Mouse (Mus musculus): ENCODE results near the gene Nup107.

Gene Nup107

DNA sequence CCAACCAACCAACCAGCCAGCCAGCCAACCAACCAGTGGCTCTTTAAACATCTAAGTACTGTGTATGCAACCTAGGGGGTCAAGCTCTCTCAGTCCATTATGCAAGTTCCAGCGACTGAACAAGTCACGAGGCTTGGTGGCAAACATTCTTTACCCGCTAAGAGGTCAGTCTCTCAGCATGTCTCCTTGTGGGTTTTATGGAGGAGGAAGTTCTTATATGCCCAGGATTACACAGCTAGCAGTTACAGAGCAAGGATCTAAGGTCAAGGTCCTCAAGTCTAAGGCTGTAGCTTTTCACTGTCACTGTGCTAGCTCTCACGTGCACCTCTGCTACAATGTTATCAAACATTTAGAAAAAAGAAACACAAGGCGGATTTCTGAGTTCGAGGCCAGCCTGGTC lies 27.9 kb downstream of the Nup107 start:
- DNase-seq (ENCODE audit: low spot score), result peak; percentile 98

DNA sequence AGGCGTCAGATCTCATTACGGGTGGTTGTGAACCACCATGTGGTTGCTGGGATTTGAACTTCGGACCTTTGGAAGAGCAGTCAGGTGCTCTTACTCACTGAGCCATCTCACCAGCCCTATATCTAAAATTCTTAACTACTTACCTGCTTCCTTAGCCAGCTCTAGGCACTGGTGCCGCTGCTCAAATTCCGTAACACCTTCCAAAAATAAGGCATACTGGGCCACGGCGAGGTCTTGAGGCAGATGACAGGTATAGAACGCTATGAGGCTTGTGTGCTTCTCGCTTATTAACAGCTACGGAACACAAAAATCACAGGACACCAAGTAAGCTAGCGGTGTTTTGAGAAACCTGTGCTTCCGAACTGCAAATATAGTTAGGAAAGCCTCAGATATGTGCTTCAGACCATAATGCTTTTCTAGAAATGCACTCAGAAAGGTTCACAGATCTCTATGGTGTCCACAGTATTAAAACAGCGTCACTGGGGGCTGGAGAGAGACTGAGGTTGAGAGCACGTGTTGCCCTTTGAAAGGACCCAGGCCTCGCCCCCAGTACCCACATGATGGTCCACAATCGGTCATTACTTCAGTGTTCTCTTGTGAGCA lies 28.8 kb downstream of the Nup107 start:
- peak; percentile 97 for DNase-seq (ENCODE audit: low spot score)

DNA sequence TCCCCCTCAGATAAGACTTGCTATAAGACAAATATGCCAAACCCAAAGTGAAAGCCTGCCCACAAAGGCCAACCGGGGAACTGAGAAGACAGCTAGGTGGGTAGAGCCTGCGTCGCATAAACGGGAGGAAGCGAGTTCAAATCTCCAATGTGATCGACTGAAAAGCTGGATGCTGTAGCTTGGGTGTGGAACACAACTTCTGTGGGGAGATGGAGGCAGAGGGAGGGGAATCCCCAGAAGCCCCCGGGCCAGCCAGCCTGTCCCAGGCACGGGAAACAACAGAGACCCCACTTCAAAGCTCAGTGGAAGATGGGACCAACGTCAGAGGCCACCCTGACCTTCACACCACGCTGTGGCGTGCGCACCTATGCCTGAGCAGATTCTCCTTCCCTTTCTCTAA lies 29.5 kb downstream of the Nup107 start:
- DNase-seq (ENCODE audit: low spot score), result peak; percentile 95

DNA sequence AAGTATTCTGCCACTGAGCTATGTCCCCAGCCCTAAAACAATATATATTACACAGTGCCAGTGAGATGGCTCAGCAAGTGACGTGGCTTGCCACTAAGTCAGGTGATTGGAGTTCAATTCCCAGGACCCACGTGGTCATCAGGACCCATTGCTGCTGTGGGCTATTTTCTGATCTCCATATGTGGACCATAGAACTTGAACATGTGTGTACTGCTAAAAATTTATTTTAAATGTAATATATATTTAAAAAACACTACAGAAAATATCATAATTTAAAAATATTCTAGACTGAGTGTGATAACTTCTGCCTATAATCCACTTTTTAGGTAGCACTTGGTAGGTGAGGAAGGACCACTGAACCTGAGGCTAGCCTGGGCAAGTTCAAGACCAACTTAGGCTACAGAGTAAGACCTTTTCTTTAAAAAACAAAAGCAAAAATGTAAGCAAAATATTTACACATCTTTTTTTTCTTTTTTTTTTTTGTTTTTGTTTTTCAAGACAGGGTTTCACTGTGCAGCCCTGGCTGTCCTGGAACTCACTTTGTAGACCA lies 30.1 kb downstream of the Nup107 start:
- peak; percentile 93 for DNase-seq (ENCODE audit: low spot score)

DNA sequence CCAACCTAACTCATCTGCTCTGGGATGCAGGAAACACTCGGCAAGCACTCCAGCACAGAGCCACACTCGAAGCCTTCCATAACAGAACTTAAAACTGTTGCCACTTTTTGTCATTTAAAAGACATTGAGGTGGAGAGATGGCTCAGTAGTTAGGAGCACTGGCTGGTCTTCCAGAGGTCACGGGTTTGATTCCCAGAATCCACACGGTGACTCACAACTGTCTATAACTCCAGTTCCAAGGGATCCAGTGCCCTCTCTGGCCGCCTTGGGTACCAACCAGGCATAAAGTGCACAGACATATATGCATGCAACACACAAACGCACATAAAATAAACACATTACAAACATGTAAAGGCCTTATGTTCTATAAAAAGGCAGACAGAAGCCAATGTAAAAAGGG lies 31.0 kb downstream of the Nup107 start:
- peak; percentile 97 for DNase-seq (ENCODE audit: low spot score)

DNA sequence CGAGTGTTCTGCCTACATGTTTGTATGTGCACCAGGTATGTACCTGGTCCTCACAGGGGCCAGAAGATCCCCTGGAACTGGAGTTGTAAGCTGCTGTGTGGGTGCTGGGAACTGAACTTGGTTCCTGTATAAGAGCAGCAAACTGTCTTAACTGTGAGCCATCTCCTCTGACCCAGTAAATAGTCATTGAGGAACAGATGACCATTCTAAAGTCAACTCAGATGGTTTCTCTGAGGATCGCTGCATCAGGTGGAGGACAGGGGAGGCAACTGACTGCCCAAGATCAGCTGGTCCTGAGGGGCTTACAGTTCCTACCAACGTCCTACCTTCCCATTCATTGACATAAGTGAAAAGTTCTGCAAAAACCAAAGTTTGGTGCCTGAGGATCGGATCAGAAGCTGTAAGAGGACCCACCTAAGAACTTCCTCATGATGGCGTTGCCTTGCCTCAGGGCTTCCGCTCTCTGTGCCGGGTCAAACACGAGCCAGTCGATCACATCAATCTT lies 31.6 kb downstream of the Nup107 start:
- DNase-seq (ENCODE audit: low spot score), result no peak

DNA sequence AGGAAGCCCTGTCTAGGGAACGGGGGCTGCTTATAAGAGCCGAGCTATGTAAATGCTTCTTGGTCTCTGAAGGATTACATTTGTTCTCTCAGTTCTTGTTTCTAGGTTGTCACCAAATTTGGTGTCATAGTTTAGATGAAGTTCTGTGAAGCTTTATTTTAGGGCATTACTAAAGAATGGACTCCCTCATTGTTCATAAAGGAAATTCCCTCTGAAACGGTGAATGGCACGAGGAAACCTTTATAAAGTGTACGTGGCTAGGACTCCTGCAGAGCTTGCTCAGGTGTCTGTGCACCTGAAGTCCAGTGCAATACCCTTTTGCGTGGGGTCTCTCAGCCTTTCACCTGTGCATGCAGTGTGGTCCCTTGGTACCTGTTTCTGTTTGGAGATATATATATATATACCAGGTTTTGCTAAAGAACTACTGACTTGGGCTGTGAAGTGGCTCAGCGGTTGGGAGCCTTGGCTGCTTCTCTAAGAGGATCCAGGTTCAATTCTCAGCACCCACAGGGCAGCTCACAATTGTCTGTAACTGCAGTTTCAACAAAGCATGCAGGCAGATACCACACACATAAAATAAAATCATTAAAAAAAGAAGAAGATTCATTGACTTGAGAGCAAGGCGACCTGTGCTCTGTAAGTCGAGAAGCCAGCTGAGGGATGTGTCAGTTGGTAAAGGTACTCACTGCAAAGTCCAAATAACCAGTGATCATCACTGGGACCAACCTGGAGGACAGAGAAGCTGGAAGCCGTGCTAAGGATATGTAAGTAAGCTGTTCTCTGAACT lies 32.5 kb downstream of the Nup107 start:
- peak; percentile 95 for DNase-seq (ENCODE audit: low spot score)

DNA sequence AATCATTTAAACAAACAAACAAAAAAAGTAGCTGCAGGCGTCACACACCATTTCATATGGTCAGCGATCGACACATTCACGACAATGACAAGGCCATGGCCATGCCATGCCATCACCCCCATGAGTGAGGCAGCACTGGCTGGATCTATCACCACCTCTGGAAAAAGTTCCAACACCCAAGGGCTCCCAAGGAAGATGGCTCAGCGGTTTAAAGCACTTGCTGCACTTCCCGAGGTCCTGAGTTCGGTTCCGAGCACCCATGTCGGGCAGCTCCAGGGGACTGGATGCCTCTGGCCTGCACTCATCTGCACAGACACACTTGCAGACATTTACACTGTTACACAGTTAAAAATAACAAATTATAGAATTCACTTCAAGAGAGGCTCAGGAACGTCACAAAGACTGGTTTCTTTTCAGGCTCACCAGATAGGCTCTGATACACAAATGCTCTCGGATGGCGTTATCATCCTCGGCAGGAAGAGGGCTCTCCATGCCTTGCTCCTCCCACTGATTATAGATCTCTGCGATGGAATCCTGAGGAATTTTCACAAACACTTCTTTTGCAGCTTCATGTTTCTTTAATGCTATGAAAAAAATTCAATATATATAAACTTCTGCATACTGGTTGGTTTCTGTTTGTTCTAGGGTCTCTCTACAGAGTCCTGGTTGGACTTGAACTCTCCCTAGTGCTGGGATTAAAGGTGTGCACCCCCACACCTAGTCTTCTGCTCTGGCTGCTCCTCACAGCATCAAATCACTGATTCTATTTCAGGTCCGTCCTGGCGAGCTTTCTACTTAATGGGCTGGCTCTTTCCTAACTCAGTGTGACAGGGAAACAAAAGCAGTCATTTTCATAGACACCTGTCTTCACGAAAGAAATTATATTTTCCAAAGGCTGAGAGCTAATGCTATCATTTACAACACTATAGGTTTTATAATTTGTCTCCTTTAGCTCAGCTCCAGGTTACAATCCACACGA lies 33.5 kb downstream of the Nup107 start:
- DNase-seq (ENCODE audit: low spot score), result peak; percentile 95

DNA sequence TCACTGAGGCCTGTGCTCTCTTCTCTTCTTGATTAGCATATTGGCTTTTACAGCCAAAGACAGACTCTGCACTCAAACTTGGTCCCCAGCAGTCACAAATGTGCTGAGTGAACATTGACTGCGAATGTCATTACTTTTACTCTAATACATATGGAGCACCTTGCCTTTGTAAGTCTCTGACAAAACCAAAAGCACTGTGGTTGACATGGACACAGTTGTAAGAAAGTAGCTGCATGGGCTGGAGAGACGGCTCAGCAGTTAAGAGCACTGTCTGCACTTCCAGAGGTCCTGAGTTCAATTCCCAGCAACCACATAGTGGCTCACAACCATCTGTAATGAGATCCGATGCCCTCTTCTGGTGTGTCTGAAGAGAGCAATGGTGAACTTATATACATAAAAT lies 34.2 kb downstream of the Nup107 start:
- DNase-seq (ENCODE audit: low spot score), result peak; percentile 95

DNA sequence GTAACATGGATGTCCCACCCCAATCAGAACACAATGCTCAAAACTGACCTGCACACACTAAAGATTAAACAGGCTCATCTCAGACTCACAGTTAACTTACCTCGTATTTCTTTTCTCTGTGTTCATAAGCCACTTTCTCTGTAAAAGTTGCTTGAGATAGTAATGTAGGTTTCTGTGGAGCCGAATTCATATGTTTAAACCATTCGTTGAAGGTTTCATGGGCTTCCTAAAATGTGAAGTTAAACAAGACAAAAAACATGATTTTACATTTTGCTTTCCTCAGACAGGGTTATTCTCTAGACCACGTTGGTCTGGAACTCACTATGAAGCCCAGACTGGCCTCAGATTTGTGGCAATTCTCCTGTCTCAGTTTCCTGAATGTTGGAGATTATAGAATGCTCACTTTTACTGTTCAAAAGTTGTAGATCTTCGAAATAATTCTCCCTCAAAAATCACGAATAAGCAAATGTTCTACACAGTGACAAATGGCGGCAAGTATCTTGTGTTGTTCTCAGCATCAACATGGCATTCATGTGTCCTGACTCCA lies 34.6 kb downstream of the Nup107 start:
- DNase-seq (ENCODE audit: low spot score), result peak; percentile 95

DNA sequence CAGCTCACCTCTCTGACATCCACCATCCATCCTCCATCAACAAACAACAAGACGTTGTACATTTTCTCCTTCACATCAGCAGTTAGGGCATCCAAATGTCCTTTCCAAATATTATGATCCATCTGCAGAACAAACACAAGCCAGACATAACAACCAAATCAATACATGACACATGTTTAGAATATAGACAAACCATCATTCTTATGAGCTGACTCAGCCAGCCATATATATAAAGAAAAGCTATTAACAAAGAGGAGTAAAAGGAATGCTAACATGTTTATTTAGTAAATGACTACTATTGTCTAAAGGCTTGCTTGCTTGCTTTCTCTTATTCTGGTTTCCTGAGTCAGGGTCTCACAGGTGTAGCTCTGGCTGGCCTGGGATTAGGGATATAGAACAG lies 35.2 kb downstream of the Nup107 start:
- peak; percentile 96 for DNase-seq (ENCODE audit: low spot score)

DNA sequence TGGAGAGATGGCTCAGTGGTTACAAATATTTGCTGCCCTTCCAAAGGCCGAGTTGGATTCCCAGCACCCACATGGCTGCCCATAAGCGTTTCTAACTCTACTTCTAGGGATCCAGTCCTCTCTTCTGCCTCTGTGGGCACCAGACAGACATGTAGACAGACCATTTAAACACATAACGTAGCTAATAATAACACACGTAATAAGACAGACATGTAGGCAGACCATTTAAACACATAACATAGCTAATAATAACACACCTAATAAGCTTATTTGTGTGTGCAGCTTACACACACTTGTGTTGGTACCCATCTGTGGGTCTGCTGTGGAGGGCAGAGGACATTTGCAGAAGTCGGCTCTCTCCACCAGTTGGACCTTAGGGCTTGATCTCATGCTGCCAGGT lies 35.7 kb downstream of the Nup107 start:
- DNase-seq (ENCODE audit: low spot score), result peak; percentile 96

DNA sequence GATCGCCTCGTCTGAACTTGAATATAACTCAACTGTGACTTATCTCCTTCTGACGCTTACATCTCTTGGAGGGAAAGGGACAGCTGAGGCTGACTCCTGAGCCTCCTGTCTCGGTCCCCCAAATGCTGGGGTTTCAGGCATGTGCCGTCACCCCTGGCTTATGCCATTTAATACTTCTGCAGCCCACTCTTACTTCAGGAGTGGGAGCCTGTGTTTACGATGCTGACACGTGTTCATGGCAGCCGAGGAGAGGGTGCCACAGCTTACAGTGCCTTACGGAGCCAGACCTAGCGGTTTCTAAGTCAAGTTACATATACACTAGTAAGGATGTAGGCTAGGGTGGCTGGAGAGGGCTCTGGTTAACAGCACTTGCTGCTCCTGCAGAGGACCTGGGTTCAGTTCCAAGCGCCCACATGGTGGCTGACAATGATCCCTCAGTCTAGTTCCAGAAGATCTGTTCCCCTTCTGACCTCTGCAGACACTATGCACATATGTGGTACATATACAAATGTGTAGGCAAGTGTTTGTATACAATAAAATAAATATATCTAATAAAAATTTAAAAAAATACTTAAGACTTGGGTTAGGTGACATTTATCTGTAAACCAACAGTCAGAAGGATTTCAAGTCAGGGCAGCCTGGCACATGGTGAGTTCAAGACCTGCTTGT lies 36.6 kb downstream of the Nup107 start:
- DNase-seq (ENCODE audit: low spot score), result peak; percentile 95

DNA sequence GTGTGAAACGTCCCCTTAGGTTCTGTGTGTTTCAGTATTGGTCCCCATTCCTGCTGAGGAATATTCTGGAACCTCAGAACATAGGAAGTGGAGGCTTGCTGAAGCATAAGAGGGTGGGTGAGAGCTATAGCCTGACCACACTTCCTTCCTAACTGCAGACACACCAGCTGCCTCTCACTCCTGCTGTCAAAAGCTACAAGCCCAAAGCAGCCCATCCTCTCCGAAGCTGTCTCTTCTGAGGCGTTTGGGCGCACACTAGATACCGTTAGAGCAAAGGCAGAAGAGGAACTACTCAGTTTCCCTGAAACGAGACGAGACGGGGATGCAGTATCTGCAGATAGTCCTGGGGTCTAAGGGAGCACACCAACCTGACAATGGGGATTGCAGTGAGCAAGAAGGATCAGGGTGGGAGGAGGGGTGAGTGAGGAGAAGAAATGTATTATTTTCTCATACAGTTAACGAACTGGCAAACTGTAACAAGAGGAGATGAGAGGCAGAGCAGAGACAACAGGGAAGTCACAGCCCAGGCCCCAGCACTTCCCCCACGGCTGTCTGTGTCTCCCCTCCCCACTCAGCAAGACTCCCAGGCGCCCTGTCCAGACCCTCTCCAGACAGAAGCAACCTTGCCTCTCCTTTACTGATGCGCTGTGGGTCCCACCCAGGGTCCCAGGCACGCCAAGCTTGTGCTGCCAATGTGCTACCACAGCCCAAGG lies 37.3 kb downstream of the Nup107 start:
- peak; percentile 95 for DNase-seq (ENCODE audit: low spot score)

DNA sequence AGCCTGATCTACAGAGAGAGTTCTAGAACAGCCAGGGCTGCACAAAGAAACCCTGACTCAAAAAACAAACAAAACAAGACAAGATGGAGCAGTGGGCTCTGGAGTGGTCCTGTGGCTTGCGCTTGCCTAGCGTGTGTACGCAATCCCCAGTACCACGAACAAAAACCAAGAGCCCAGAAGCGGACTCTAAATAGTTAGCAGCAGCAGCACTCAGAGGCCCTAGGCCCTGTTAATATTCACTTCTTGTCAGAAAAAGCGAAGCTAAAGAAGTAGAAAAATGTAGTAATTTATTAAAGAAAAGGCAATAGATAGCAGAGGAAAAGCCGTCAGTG lies 37.9 kb downstream of the Nup107 start:
- no peak for DNase-seq (ENCODE audit: low spot score)

DNA sequence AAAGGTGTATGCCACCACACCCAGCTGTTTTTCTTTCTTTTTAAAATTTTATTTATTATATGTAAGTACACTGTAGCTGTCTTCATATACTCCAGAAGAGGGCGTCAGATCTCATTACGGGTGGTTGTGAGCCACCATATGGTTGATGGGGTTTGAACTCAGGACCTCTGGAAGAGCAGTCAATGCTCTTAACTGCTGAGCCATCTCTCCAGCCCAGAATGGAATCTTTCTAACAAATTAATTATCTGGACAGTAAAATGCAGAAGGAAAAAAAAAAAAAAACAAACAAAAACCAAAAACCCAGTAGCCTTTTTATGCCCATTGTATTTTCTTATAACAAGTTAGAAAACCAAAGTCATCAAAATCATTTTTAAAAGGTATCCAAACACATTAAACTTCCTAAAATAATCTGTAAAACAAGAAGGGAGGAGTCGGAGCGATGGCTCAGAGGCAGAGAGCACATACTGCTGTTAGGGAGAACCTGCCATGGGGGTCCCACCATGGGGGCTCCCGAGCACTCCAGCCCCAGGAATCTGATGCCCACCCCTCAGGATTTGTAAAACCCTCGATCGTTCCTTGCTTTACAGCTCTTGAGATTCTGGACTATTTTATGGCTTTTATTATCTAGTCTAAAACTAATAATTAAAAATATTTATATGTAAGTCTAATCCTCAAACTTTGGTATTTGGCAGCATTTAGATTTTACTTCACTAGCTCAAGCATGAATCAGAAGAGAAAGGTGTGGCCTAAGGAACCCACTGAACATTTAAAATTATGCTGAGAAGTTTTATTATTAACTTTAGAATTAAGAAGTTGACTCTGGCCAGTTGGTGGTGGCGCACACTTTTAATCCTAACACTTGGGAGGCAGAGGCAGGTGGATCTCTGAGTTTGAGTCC lies 38.5 kb downstream of the Nup107 start:
- DNase-seq (ENCODE audit: low spot score), result peak; percentile 95

DNA sequence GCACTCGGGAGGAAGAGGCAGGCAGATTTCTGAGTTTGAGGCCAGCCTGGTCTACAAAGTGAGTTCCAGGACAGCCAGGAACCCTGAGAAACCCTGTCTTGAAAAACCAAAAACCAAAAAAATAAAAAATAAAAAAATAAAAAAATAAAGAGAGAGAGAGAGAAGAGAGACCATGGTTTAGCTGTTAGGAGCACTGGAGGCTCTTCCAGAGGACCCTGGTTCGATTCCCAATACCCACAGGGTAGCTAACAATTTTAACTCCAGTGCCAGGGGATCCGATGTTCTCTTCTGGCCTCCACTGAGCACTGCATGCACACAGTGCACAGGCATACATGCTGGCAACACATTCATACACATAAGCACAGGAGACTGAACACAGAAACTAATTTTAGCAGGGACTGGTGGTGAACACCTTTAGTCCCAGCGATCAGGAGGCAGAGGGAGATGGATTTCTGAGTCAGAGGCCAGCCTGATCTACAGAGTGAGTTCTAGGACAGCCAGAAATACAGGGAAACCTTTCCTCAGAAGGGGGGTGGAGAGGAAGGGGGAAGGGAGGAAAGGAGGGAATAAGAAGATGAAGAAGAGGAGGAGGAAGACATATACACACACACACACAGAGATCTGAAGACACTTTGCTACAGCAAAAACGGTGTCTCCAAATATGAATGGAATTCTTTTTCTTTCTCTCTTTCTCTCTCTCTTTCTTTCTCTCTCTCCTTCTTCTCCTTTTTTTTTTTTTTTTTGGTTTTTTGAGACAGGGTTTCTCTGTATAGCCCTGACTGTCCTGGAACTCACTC lies 39.5 kb downstream of the Nup107 start:
- DNase-seq (ENCODE audit: low spot score), result peak; percentile 94

DNA sequence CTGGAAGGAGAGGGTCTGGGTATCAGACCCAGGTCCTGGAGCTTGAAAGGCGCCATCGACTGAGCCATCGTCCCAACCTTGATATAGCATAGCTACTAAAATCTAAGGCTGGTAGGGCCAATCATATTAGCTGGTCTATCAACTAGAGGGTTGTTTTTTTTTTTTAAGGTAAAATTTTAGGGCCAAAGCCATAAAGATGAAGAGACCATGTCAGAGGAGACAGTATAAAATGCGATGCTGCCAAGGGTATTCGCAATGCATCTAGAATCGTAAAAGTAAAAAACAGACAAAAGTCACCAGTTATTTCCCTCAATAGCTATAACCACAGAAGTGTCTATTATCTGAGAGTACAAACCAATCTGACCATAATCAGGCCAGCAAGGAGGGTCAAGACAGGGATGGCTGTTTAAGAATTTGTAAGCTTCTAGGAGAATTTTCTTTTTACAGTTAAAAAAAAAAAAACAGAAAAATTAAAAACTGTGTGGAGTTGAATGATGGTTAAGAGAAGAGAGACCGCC lies 40.1 kb downstream of the Nup107 start:
- DNase-seq (ENCODE audit: low spot score), result peak; percentile 95

DNA sequence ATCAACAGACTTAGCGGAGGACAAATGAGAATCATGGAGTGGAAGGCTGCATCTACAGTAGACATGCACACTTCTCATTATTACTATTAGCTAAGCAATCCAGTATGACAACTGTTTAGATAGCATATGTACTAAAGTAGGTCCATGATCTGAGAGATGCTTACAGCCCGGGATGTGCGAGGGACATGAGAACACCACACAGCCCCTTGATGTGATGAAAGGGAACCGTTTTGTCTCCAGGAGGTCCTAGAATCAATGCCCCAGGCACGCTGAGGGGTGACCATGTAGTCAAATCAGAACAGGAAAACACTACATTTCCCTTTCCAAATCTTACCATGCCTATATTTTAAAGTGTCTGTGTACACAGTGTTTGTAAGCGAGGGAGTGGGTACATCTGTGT lies 40.8 kb downstream of the Nup107 start:
- DNase-seq (ENCODE audit: low spot score), result no peak
